24 mouse cellular contexts compared by ENCODE assay signal in genomic region chr4:81124155-81124554, GRCm38 (mm10).
DNase-seq lines count a peak whose midpoint lies in the region; ATAC-seq and TF ChIP-seq lines count a peak whose summit lies in the region.
"Had no signal": no experiment of that assay in that cellular context is flagged by ENCODE, and none has a peak within 500 bp of the region (broad histone marks: within the 10 kb centered on the region; RNA-seq: fewer than 3 reads in every experiment).

No protein-coding gene starts in this region.

- H3K4me2 ChIP-seq in forebrain, embryonic 13.5 days, result no peak overlapping the region
- H3K4me2 ChIP-seq in forebrain, postnatal 0 days (ENCODE audit: low read depth), result no peak overlapping the region
- H3K4me2 ChIP-seq: heart, embryonic 13.5 days; hindbrain, embryonic 14.5 days had no signal

- no peaks in the 10 kb centered on the region for H3K9me3 ChIP-seq in forebrain, embryonic 13.5 days (replicated peaks)
- H3K9me3 ChIP-seq in forebrain, embryonic 10.5 days, result no peaks in the 10 kb centered on the region
- H3K9me3 ChIP-seq in forebrain, postnatal 0 days (ENCODE audit: low read length), result no peaks in the 10 kb centered on the region
- H3K9me3 ChIP-seq: heart, embryonic 10.5 days; heart, embryonic 13.5 days had no signal

- no peaks in the 10 kb centered on the region for H3K4me1 ChIP-seq in forebrain, embryonic 13.5 days
- no peaks in the 10 kb centered on the region for H3K4me1 ChIP-seq in forebrain, embryonic 10.5 days
- H3K4me1 ChIP-seq in forebrain, postnatal 0 days (ENCODE audit: insufficient read depth), result no peaks in the 10 kb centered on the region
- H3K4me1 ChIP-seq: heart, embryonic 10.5 days; heart, embryonic 13.5 days had no signal

- H3K36me3 ChIP-seq in forebrain, embryonic 13.5 days (ENCODE audit: poor library complexity, severe bottlenecking), result no peaks in the 10 kb centered on the region
- no peaks in the 10 kb centered on the region for H3K36me3 ChIP-seq in forebrain, embryonic 10.5 days (replicated peaks)
- H3K36me3 ChIP-seq in forebrain, postnatal 0 days (ENCODE audit: insufficient read depth), result no peaks in the 10 kb centered on the region
- H3K36me3 ChIP-seq: heart, embryonic 10.5 days; heart, embryonic 13.5 days had no signal

- H3K27ac ChIP-seq in forebrain, embryonic 13.5 days, result no peak overlapping the region
- no peak overlapping the region for H3K27ac ChIP-seq in forebrain, embryonic 10.5 days
- no peak overlapping the region for H3K27ac ChIP-seq in forebrain, postnatal 0 days (ENCODE audit: low read depth, low read length)
- H3K27ac ChIP-seq: heart, adult 2 months; heart, embryonic 10.5 days; heart, embryonic 13.5 days; hindbrain, embryonic 14.5 days had no signal

- H3K27me3 ChIP-seq in forebrain, embryonic 13.5 days, result no peaks in the 10 kb centered on the region
- no peaks in the 10 kb centered on the region for H3K27me3 ChIP-seq in forebrain, embryonic 10.5 days (ENCODE audit: poor library complexity, severe bottlenecking)
- no peaks in the 10 kb centered on the region for H3K27me3 ChIP-seq in forebrain, postnatal 0 days (ENCODE audit: insufficient read depth, low read length)
- H3K27me3 ChIP-seq: heart, embryonic 13.5 days had no signal

- no peak for DNase-seq in forebrain, embryonic 10.5 days (ENCODE audit: extremely low spot score, low spot score)
- DNase-seq in layer of hippocampus, adult 11-12 months (ENCODE audit: low spot score), result peak; percentile 9
- DNase-seq in layer of hippocampus, adult 9-10 months (ENCODE audit: low spot score), result no peak
- DNase-seq in layer of hippocampus, adult 9-11 months, result peak; percentile 35
- DNase-seq in layer of hippocampus, postnatal 36 days, result no peak
- peak; percentile 32 for DNase-seq in forebrain, postnatal 0 days
- DNase-seq in frontal cortex, postnatal 14 days (ENCODE audit: low spot score in 2 of 2), result no peak
- DNase-seq: adrenal gland, adult 8-10 months; adrenal gland, postnatal 25 days; cerebellum, adult 11-12 months; cerebellum, adult 8-10 months; cerebellum, postnatal 10 days; cerebellum, postnatal 36 days; gastrocnemius, postnatal 10 days; gastrocnemius, postnatal 36 days; heart, adult 2 months; heart, postnatal 14 days; heart, postnatal 4 days had no signal

- no peak for TF ChIP-seq CTCF in forebrain, postnatal 0 days (IDR thresholded peaks at IDR 0.05; ENCODE audit: low read depth)

- peak; percentile 82 for ATAC-seq in forebrain, embryonic 13.5 days
- peak; percentile 94 for ATAC-seq in forebrain, postnatal 0 days
- ATAC-seq: activated CD4-positive, CD25-positive, alpha-beta regulatory T cell, adult 4 months; intestine, postnatal 0 days had no signal

- H3K9ac ChIP-seq in forebrain, embryonic 13.5 days, result no peak overlapping the region
- H3K9ac ChIP-seq in forebrain, postnatal 0 days, result no peak overlapping the region
- H3K9ac ChIP-seq: heart, embryonic 13.5 days; hindbrain, embryonic 14.5 days had no signal

- H3K4me3 ChIP-seq in forebrain, embryonic 13.5 days, result no peak overlapping the region
- no peak overlapping the region for H3K4me3 ChIP-seq in forebrain, embryonic 10.5 days
- H3K4me3 ChIP-seq in forebrain, postnatal 0 days (ENCODE audit: low read depth, low read length), result no peak overlapping the region
- H3K4me3 ChIP-seq: heart, adult 2 months; heart, embryonic 10.5 days; heart, embryonic 13.5 days had no signal

- WGBS in forebrain, embryonic 13.5 days, result 22% methylated on average over 3 of the region's 3 CpGs
- 59% methylated on average over 3 of the region's 3 CpGs for WGBS in forebrain, embryonic 10.5 days
- 19% methylated on average over 3 of the region's 3 CpGs for WGBS in forebrain, postnatal 0 days

Comparison
In these comparisons a context has a peak if more than half of its experiments do, and no peak if none do; other contexts are left out.
1. DNase-seq: peak in layer of hippocampus, adult 11-12 months (single experiment), layer of hippocampus, adult 9-11 months (single experiment) and forebrain, postnatal 0 days (single experiment); none in forebrain, embryonic 10.5 days (single experiment), layer of hippocampus, adult 9-10 months (single experiment), layer of hippocampus, postnatal 36 days (0 of 2) and frontal cortex, postnatal 14 days (0 of 2).